In the genomic region with DNA sequence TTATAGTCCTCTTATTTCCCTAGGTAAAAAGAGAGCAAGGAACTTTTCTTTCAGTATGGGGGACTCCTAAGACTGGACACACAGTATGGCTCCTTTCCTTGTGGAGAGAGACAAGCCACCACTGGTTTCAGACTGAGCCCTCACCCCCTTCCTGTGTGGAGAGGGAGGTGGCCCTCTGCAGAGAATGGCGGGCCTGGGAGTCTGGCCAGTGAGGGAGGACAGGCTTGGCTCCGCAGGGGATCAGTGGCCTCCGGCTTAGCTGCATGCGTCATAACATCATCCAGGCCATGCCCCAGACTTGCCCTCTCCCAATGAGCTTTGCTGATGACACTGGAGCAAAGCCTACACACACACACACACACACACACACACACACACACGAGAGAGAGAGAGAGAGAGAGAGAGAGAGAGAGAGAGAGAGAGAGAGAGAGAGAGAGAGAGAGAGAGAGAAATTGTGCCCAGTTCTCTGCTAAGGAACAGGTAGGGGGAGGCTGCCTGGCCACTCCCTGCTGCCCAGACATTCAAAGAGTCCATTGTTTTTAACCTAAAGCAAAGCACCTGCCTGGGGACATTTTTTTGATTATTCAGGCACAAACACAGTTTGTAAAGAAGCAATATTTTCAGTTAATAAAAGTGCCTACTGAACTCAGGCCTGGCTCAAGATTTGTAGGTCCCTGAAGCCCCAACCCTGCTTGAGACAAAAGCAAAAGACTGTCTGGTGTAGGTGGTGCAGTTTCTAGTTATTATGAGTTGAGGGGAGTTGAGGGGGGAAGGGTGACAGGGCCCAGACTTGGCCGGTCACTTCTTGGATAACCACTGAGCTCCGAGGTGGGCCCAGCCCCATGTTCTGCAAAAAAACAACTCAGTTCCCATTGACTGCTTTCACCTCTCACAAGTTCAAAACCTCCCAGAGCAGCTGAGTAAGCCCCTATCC, we compare ENCODE assay signal across 10 mouse cellular contexts. TPM values are rescaled to one million over a fixed set of nuclear protein-coding genes. Genes with fewer than 3 reads are reported as not detected.
A peak's percentile ranks its signal among the peaks of the same experiment; 100 is the strongest.
DNase-seq lines count a peak whose midpoint lies in the region; ATAC-seq and TF ChIP-seq lines count a peak whose summit lies in the region.
"Had no signal": no experiment of that assay in that cellular context is flagged by ENCODE, and none has a peak within 500 bp of the region (broad histone marks: within the 10 kb centered on the region; RNA-seq: fewer than 3 reads in every experiment).

No protein-coding gene starts in this region.

- H3K27me3 ChIP-seq in lung, postnatal 0 days (replicated peaks; ENCODE audit: insufficient read depth, low read length): no peaks in the 10 kb centered on the region
- no peaks in the 10 kb centered on the region for H3K27me3 ChIP-seq in stomach, embryonic 15.5 days (replicated peaks)
- no peaks in the 10 kb centered on the region for H3K27me3 ChIP-seq in midbrain, embryonic 10.5 days (ENCODE audit: low read depth, poor library complexity, severe bottlenecking)
- H3K27me3 ChIP-seq: embryonic facial prominence, embryonic 13.5 days had no signal

- 33% methylated on average over 6 of the region's 7 CpGs for WGBS in lung, postnatal 0 days
- WGBS in stomach, embryonic 15.5 days: 31% methylated on average over 6 of the region's 7 CpGs
- WGBS in midbrain, embryonic 10.5 days: 38% methylated on average over 6 of the region's 7 CpGs

- peak; percentile 14 to 35 for DNase-seq in cerebellum, postnatal 14 days
- DNase-seq in cerebellum, adult 9-11 months: no peak
- peak; percentile 15 for DNase-seq in lung, postnatal 0 days (ENCODE audit: low spot score)
- DNase-seq in lung, postnatal 14 days: no peak
- DNase-seq in kidney, postnatal 10 days: peak; percentile 67
- DNase-seq in midbrain, embryonic 10.5 days (ENCODE audit: low spot score): no peak

- TF ChIP-seq EP300 in lung, postnatal 0 days (IDR thresholded peaks at IDR 0.05): no peak

- H3K4me1 ChIP-seq in lung, postnatal 0 days (ENCODE audit: insufficient read depth, low read depth, low read length): no peaks in the 10 kb centered on the region
- H3K4me1 ChIP-seq in stomach, embryonic 15.5 days: no peaks in the 10 kb centered on the region
- H3K4me1 ChIP-seq in midbrain, embryonic 10.5 days: peaks cover 10% of the 10 kb centered on the region

- H3K4me3 ChIP-seq in lung, postnatal 0 days (ENCODE audit: low read depth, low read length): no peak overlapping the region
- no peak overlapping the region for H3K4me3 ChIP-seq in stomach, embryonic 15.5 days (replicated peaks)
- no peak overlapping the region for H3K4me3 ChIP-seq in midbrain, embryonic 10.5 days
- H3K4me3 ChIP-seq: embryonic facial prominence, embryonic 13.5 days had no signal

- ATAC-seq in lung, postnatal 0 days: peak; percentile 40; the same call in 1 of the 2 replicates
- peak; percentile 53; the same call in 1 of the 2 replicates for ATAC-seq in stomach, embryonic 15.5 days (ENCODE audit: insufficient read depth, low FRiP score, low read depth)
- ATAC-seq in megakaryocyte, adult 5-6 weeks (ENCODE audit: poor library complexity, severe bottlenecking): no peak
- ATAC-seq: hindbrain, embryonic 16.5 days had no signal

- no peak overlapping the region for H3K4me2 ChIP-seq in lung, postnatal 0 days (replicated peaks; ENCODE audit: low read depth, low read length)
- H3K4me2 ChIP-seq in stomach, embryonic 15.5 days: no peak overlapping the region
- H3K4me2 ChIP-seq: embryonic facial prominence, embryonic 13.5 days had no signal

- no peak overlapping the region for H3K9ac ChIP-seq in lung, postnatal 0 days (replicated peaks; ENCODE audit: low read depth)
- H3K9ac ChIP-seq in stomach, embryonic 15.5 days: no peak overlapping the region
- H3K9ac ChIP-seq: embryonic facial prominence, embryonic 13.5 days had no signal

- no peaks in the 10 kb centered on the region for H3K9me3 ChIP-seq in lung, postnatal 0 days (ENCODE audit: low read length)
- H3K9me3 ChIP-seq in stomach, embryonic 15.5 days: no peaks in the 10 kb centered on the region
- no peaks in the 10 kb centered on the region for H3K9me3 ChIP-seq in midbrain, embryonic 10.5 days (replicated peaks)
- H3K9me3 ChIP-seq: embryonic facial prominence, embryonic 13.5 days had no signal

- no peaks in the 10 kb centered on the region for H3K36me3 ChIP-seq in lung, postnatal 0 days (ENCODE audit: insufficient read depth, low read length)
- no peaks in the 10 kb centered on the region for H3K36me3 ChIP-seq in stomach, embryonic 15.5 days
- H3K36me3 ChIP-seq in midbrain, embryonic 10.5 days: no peaks in the 10 kb centered on the region
- H3K36me3 ChIP-seq: embryonic facial prominence, embryonic 13.5 days had no signal

- no peak for TF ChIP-seq CTCF in lung, postnatal 0 days (IDR thresholded peaks at IDR 0.05)

- no peak overlapping the region for H3K27ac ChIP-seq in lung, postnatal 0 days (ENCODE audit: low read length)
- no peak overlapping the region for H3K27ac ChIP-seq in stomach, embryonic 15.5 days
- H3K27ac ChIP-seq in midbrain, embryonic 10.5 days (replicated peaks): no peak overlapping the region
- H3K27ac ChIP-seq: embryonic facial prominence, embryonic 13.5 days had no signal

RNA-seq across cellular contexts. Expression of gene Pde8b, which starts 31.9 kb away (rescaled TPM):
- polyA plus RNA-seq in lung, postnatal 0 days (2015; fragmentation: Nextera tagmentation; extraction: Ambion mirVana): 18.1 and 19.3 TPM in 2 replicates
- 7.4 and 9.2 TPM in 2 replicates for polyA plus RNA-seq in stomach, embryonic 15.5 days (2015; fragmentation: Nextera tagmentation; extraction: Ambion mirVana)
- 2.0 and 2.4 TPM in 2 replicates for total RNA-seq in megakaryocyte, adult 5-6 weeks (2015)
- 2.2 and 3.2 TPM in 2 replicates for total RNA-seq in megakaryocyte, adult 5-6 weeks (2017)
- polyA plus RNA-seq in midbrain, embryonic 10.5 days (2016; fragmentation: Nextera tagmentation; extraction: Ambion mirVana): 1.3 and 1.5 TPM in 2 replicates

RNA-seq across cellular contexts. Expression of gene Zbed3, which starts 41.4 kb away (rescaled TPM):
- polyA plus RNA-seq in lung, postnatal 0 days (2015; fragmentation: Nextera tagmentation; extraction: Ambion mirVana): 26.1 and 27.2 TPM in 2 replicates
- polyA plus RNA-seq in stomach, embryonic 15.5 days (2015; fragmentation: Nextera tagmentation; extraction: Ambion mirVana): 51.3 and 60.1 TPM in 2 replicates
- total RNA-seq in megakaryocyte, adult 5-6 weeks (2015): 14.5 and 16.8 TPM in 2 replicates
- total RNA-seq in megakaryocyte, adult 5-6 weeks (2017): 2.3 and 4.6 TPM in 2 replicates
- polyA plus RNA-seq in midbrain, embryonic 10.5 days (2016; fragmentation: Nextera tagmentation; extraction: Ambion mirVana): 47.6 and 56.1 TPM in 2 replicates

Comparison
In these comparisons a context has a peak if more than half of its experiments do, and no peak if none do; other contexts are left out.
1. DNase-seq: peak in cerebellum, postnatal 14 days (2 of 2), lung, postnatal 0 days (single experiment) and kidney, postnatal 10 days (single experiment); none in cerebellum, adult 9-11 months (single experiment), lung, postnatal 14 days (single experiment) and midbrain, embryonic 10.5 days (single experiment).